Mouse (Mus musculus): ENCODE data around the gene Shroom3. TPM values are rescaled to one million over a fixed set of nuclear protein-coding genes. Genes with fewer than 3 reads are reported as not detected.
"Not testable (repeated sequence)": the region's sequence is repeated elsewhere in the genome, so short reads cannot be mapped to it uniquely, and the experiment has no call there.

Gene Shroom3
- total RNA-seq, 2 experiments from 2014 or later = 8.1 to 9.5 TPM

- no peak for DNase-seq
These were observed 210.5 kb downstream of the Shroom3 start for GRCm38 (mm10) chr5:92893711-92894110.

- DNase-seq = no peak
These were observed 212.6 kb downstream of the Shroom3 start for GRCm38 (mm10) chr5:92895877-92896276.

GRCm38 (mm10) chr5:92896725-92897280 is 213.6 kb downstream of the Shroom3 start:
- no peak for DNase-seq

- DNase-seq = peak; percentile 88 to 90
These were observed 214.8 kb downstream of the Shroom3 start for GRCm38 (mm10) chr5:92897766-92898745.

GRCm38 (mm10) chr5:92900470-92900869 is 217.2 kb downstream of the Shroom3 start:
- no peak for DNase-seq

GRCm38 (mm10) chr5:92901870-92902269 is 218.6 kb downstream of the Shroom3 start:
- no peak for DNase-seq

GRCm38 (mm10) chr5:92905146-92905545 is 221.9 kb downstream of the Shroom3 start:
- no peak for DNase-seq

- DNase-seq = no peak
These were observed 222.4 kb downstream of the Shroom3 start for GRCm38 (mm10) chr5:92905594-92906008.

GRCm38 (mm10) chr5:92908227-92908626 is 225.0 kb downstream of the Shroom3 start:
- no peak for DNase-seq

- no peak for DNase-seq
These were observed 227.6 kb downstream of the Shroom3 start for GRCm38 (mm10) chr5:92910838-92911237.

- DNase-seq = no peak
These were observed 232.2 kb downstream of the Shroom3 start for GRCm38 (mm10) chr5:92915421-92915820.

- DNase-seq = no peak
These were observed 234.5 kb downstream of the Shroom3 start for GRCm38 (mm10) chr5:92917755-92918154.

GRCm38 (mm10) chr5:92918170-92918569 is 234.9 kb downstream of the Shroom3 start:
- DNase-seq = no peak

GRCm38 (mm10) chr5:92918866-92919265 is 235.6 kb downstream of the Shroom3 start:
- DNase-seq = no peak

- DNase-seq = no peak
These were observed 236.2 kb downstream of the Shroom3 start for GRCm38 (mm10) chr5:92919390-92919789.

- no peak for DNase-seq
These were observed 237.7 kb downstream of the Shroom3 start for GRCm38 (mm10) chr5:92920984-92921383.

- no peak for DNase-seq
These were observed 238.5 kb downstream of the Shroom3 start for GRCm38 (mm10) chr5:92921728-92922127.

GRCm38 (mm10) chr5:92922981-92923380 is 239.7 kb downstream of the Shroom3 start:
- DNase-seq = not testable (repeated sequence)

- peak; percentile 51 to 75 for DNase-seq
These were observed 241.7 kb downstream of the Shroom3 start for GRCm38 (mm10) chr5:92924851-92925477.

GRCm38 (mm10) chr5:92927667-92928066 is 244.4 kb downstream of the Shroom3 start:
- DNase-seq = no peak

GRCm38 (mm10) chr5:92930557-92930956 is 247.3 kb downstream of the Shroom3 start:
- no peak for DNase-seq

GRCm38 (mm10) chr5:92931298-92931697 is 248.1 kb downstream of the Shroom3 start:
- DNase-seq = no peak

- DNase-seq = no peak
These were observed 249.8 kb downstream of the Shroom3 start for GRCm38 (mm10) chr5:92933010-92933409.
